Mouse (Mus musculus): ENCODE data around the gene Scamp2.

- TF ChIP-seq CTCF (conservative IDR thresholded peaks at IDR 0.05; ENCODE audit: low read length) (no peak), NANOG (IDR thresholded peaks at IDR 0.05; ENCODE audit: borderline replicate concordance, low read length) (no peak)
These were observed 5.0 kb downstream of the Scamp2 start for GRCm38 (mm10) chr9:57565741-57566221.

Measured in E14TG2a.4 (cell line).